Mouse (Mus musculus) liver, postnatal 0 days (tissue): ENCODE results near the gene Eya4.

Experiments
- CTCF ChIP-seq: sonication (generic); IDR thresholded peaks from 2 replicates; pipeline ENCODE4 v1.5.1; 2016; ENCODE audit warnings: antibody characterized with exemption, low read depth
- EP300 ChIP-seq: IDR thresholded peaks from 2 replicates; pipeline ENCODE4 v1.6.1; 2016; ENCODE audit warnings: antibody characterized with exemption, low read depth, mild to moderate bottlenecking

- TF ChIP-seq CTCF (no peak), EP300 (no peak)
Observed at GRCm38 (mm10) chr10:23348893-23349391, 1.6 kb downstream of the Eya4 start.
